Mouse (Mus musculus) heart, embryonic 15.5 days (tissue): Measurements from ENCODE around the gene Map3k1. TPM values are rescaled to one million over a fixed set of nuclear protein-coding genes. Genes with fewer than 3 reads are reported as not detected.
A peak's percentile ranks its signal among the peaks of the same experiment; 100 is the strongest.

ENCODE experiments used
- ATAC-seq: fragments of 200-750 bp; cut with Nextera tagmentation; replicated peaks from 2 replicates; pipeline ENCODE4 v1.8.0; 2017; ENCODE audit warnings: low read depth, moderate TSS enrichment; ENCODE audit not compliant: insufficient number of reproducible peaks, insufficient read depth, low FRiP score
- H3K27ac ChIP-seq: fragments of 300-500 bp; sonication (generic); 2 replicates; pipeline ENCODE4 v1.5.1; 2015; ENCODE audit warnings: mild to moderate bottlenecking, inconsistent platforms
- H3K27me3 ChIP-seq: fragments of 300-500 bp; sonication (generic); 2 replicates; pipeline ENCODE4 v1.6.1; 2015; ENCODE audit warnings: inconsistent platforms
- H3K36me3 ChIP-seq: fragments of 300-500 bp; sonication (generic); 2 replicates; pipeline ENCODE4 v1.6.1; 2015; ENCODE audit warnings: mild to moderate bottlenecking, inconsistent platforms
- H3K4me1 ChIP-seq: fragments of 300-500 bp; sonication (generic); replicated peaks from 2 replicates; pipeline ENCODE4 v1.6.1; 2015; ENCODE audit warnings: inconsistent platforms
- H3K4me2 ChIP-seq: fragments of 300-500 bp; sonication (generic); 2 replicates; pipeline ENCODE4 v1.6.1; 2015; ENCODE audit warnings: inconsistent platforms, mild to moderate bottlenecking, moderate library complexity
- H3K4me3 ChIP-seq: fragments of 300-500 bp; sonication (generic); 2 replicates; pipeline ENCODE4 v1.5.1; 2015; ENCODE audit warnings: mild to moderate bottlenecking, inconsistent platforms
- H3K9ac ChIP-seq: fragments of 300-500 bp; sonication (generic); 2 replicates; pipeline ENCODE4 v1.6.1; 2015; ENCODE audit warnings: mild to moderate bottlenecking, inconsistent platforms
- H3K9me3 ChIP-seq: fragments of 300-500 bp; sonication (generic); replicated peaks from 2 replicates; pipeline ENCODE4 v1.6.1; 2016; ENCODE audit warnings: inconsistent platforms
- WGBS: fragments of 180-500 bp; shearing (Covaris S2); methylation state at CpG from one replicate; pipeline ENCODE4 v1.1.7; 2015; ENCODE audit warnings: mixed read lengths; 5-methylcytosine and 5-hydroxymethylcytosine counted together
- polyA plus RNA-seq: library from polyadenylated mRNA; unstranded; fragments of >200 nt; fragmentation: Nextera tagmentation; extraction: Ambion mirVana; gene quantifications from 2 replicates; pipeline ENCODE4 v1.2.1, GENCODE M21; 2015

Gene Map3k1
- polyA plus RNA-seq, 1 experiment from 2014 or later: 11.7 TPM

DNA sequence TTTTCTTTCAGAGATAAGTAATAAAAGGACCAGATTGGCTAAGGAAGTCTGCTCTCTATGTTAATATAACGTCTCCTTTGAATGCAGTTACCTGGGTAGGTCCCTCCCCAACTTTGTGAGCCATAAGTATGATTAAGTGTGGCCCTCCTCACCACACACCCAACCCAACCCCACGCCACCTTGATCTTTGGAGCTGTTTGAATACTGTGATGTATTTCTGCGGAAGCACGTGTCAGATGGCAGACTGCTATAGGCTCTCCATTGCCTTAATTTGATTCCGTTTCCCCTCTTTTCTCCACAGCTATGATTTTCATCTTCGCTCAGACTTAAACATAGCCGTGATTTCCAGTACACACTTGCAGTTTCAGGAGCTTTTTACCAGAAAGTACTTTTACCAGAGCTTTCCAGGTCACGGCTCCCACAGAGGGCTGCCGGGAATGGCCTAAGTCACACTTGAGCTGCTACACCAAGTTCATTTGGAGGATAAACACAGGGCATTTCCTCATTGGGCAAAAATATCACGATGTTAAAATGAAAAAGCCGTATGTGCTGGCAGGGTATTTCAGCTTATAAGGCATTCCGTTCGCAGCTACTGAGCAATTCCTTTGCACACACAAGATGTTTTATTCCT is 2.3 kb upstream of the Map3k1 start:
- WGBS: 86% methylated on average over 13 of the region's 13 CpGs
- no peaks in the 10 kb centered on the region for H3K27me3 ChIP-seq
- H3K36me3 ChIP-seq: no peaks in the 10 kb centered on the region
- peaks cover 10% of the 10 kb centered on the region for H3K4me1 ChIP-seq
- ATAC-seq: no peak
- H3K4me2 ChIP-seq: no peak overlapping the region
- no peak overlapping the region for H3K27ac ChIP-seq
- no peak overlapping the region for H3K9ac ChIP-seq
- no peak overlapping the region for H3K4me3 ChIP-seq
- H3K9me3 ChIP-seq: no peaks in the 10 kb centered on the region

DNA sequence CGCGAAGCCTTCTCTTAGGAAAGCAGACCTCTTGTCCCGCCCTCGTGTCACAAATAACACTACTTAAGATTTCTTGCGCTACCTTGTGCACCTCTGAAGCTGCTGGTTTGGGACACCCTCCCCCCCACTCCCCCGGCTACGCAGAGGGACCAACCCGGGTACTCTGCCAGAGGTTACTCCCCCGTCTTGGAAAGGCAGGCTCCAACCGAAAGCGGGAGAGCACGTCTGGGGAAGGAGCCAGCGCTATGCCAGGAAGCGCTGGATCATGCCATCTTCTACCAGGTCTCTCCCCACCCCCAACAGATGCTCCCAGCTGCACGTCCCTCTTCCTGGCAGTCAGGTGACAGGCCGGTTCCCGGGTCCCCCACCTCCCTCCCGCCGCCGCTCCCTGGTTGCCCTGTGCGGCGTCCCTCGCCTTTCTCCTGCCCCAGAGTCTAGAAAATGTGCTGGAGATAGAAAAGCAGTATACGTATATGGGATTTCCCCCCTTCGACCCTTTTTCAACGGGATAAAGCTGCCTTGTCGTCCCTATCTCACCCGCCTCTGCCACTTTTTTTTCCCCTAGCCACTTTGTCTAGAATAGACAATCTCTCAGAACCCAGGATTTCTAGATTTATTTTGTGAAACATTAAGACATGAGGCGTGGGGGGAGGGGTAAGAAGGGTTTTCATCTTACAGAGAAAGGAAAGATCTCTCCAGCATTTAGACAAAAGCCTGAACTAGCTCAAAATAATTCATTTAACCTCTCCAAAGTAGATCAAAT is 854 bp upstream of the Map3k1 start:
- WGBS: 2% methylated on average over 29 of the region's 29 CpGs
- ATAC-seq: peak; percentile 49
- peak overlapping the region; percentile 90 for H3K27ac ChIP-seq
- H3K27me3 ChIP-seq: no peaks in the 10 kb centered on the region
- no peaks in the 10 kb centered on the region for H3K9me3 ChIP-seq
- peak overlapping the region; percentile 89 for H3K4me3 ChIP-seq
- H3K4me1 ChIP-seq: peaks cover 23% of the 10 kb centered on the region
- peak overlapping the region; percentile 85 for H3K9ac ChIP-seq
- peak overlapping the region; percentile 93 for H3K4me2 ChIP-seq
- H3K36me3 ChIP-seq: no peaks in the 10 kb centered on the region

DNA sequence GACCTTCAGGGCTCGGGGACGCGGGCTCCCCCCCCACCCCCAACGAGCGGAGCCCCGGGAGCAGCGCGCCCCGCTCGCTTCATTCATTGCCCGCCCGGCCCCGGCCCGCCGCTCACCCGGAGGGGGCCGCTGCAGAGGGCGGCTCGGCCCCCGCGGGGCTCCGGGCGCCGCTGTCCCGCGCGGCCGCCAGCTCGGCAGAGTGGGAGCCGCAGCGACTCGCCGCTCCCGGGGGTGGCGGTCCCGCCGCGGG is 481 bp downstream of the Map3k1 start:
- no peaks in the 10 kb centered on the region for H3K27me3 ChIP-seq
- H3K36me3 ChIP-seq: no peaks in the 10 kb centered on the region
- peak overlapping the region; percentile 89 for H3K4me3 ChIP-seq
- peak; percentile 58 for ATAC-seq
- no peaks in the 10 kb centered on the region for H3K9me3 ChIP-seq
- H3K9ac ChIP-seq: peak overlapping the region; percentile 85
- peak overlapping the region; percentile 70 for H3K4me2 ChIP-seq
- H3K4me1 ChIP-seq: peaks cover 37% of the 10 kb centered on the region
- H3K27ac ChIP-seq: peak overlapping the region; percentile 98
- under 1% methylated on average over 38 of the region's 38 CpGs for WGBS

DNA sequence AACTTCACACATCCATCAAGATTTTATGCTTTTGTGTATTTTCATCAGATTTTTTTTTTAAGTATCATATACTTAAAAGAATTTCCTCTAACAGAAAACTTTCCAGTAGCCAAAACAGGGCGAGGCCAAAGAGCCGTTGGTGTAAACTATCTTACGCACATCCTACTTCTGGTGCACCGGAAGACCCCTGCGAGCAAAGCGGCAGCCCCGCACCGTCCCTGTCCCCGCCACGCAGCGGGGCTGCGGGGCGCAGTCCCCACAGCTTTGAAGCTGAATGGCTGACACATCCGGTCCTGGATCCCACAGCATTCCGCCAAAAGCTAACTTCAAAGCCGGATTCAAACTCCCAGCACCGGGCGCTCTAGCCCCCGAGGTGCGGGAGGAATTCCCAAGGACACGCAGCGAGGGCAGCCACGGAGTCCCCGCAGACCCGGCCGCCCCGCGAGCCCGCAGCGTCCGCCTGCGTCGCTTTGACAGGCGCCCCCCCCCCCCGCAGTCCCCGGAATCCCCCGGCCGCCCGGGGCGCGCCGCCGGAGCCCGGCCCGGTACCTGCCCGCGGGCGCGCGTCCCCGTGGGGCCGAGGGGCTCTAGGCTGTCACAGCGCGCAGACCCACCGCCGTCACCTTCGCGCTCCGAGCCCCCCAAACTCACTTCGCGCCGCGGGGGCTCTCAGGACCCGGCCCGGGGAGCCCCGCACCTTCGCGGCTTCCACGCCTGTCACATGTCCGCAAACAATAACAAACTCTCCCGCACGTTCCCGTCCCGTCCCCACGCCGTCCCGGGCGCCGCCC is 1.0 kb downstream of the Map3k1 start:
- H3K9ac ChIP-seq: peak overlapping the region; percentile 85
- H3K4me2 ChIP-seq: peak overlapping the region; percentile 70
- H3K4me3 ChIP-seq: peak overlapping the region; percentile 89
- ATAC-seq: no peak; the same call in 1 of the 2 replicates
- H3K36me3 ChIP-seq: no peaks in the 10 kb centered on the region
- WGBS: under 1% methylated on average over 54 of the region's 79 CpGs
- peaks cover 41% of the 10 kb centered on the region for H3K4me1 ChIP-seq
- no peaks in the 10 kb centered on the region for H3K9me3 ChIP-seq
- H3K27ac ChIP-seq: peak overlapping the region; percentile 98
- H3K27me3 ChIP-seq: no peaks in the 10 kb centered on the region

DNA sequence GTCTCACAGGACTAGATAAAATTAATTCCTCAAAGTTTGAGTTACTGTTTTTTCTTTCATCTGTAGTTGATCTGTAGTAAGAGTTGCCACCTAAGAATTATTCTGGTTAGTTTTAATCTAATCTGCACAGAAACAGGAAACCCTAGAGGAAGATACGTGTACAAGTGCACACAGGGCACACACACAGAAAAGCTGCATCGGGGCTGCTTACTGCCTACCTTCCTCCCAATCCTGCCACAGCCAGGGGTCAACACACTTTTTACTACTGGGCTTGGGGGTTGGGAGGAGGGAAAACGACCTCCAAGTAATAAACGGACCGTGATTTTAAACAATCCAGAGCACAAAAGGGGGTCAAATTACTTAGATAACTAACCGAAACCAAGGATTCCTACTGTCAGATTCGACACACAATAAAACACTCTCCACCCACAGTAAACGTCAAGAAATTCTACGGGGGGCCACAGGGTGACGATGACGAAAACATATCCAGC is 1.6 kb downstream of the Map3k1 start:
- under 1% methylated on average over 11 of the region's 11 CpGs for whole genome bisulfite sequencing
- ATAC-seq: no peak
- H3K4me2 ChIP-seq: peak overlapping the region; percentile 70
- peak overlapping the region; percentile 85 for H3K9ac ChIP-seq
- no peaks in the 10 kb centered on the region for H3K36me3 ChIP-seq
- peaks cover 47% of the 10 kb centered on the region for H3K4me1 ChIP-seq
- H3K9me3 ChIP-seq: no peaks in the 10 kb centered on the region
- peak overlapping the region; percentile 98 for H3K27ac ChIP-seq
- H3K27me3 ChIP-seq: no peaks in the 10 kb centered on the region
- peak overlapping the region; percentile 89 for H3K4me3 ChIP-seq

DNA sequence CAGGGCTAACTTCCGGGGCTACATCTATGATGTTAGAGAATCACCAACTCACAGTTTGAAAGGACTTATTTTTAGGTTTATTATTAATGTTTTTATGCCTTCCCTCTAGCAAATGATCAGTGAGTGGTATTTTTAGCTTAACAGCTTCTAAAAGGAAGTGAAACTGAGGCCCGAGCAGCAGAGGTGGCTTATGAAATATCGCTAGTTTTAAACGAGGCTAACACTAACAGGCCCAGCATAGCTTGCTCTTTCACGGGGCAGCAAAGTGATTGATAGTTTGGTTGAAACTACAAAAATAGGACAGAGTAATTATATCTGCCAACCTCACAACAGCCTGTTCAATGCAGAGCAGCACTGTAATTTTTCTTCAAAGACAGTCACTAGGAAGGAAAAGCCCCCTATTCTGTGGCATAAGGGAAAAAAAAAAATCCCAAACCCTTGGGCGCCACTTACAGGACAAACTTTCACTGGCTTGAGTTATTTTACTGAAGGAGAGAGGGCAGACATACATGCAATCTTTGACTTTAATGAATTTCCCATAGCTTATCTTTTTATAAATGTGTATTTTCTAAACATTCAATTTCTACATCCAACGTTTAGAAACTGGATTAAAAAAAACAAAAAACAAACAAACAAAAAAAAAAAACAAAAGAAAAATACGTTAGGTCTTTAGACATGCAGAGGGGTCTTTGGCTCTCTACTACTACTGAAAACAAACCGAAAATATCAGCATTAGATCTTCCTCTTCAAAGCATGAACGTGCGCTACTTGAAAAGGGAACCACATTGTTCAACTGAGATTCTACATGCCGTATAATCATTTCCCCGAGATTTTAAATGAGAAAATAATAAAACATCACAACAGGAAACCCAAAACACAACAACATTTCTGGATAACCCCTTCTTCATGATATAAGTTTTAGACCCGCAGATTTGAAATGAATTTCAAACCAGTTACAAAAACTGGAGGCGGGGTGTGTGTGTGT is 2.8 kb downstream of the Map3k1 start:
- Histone ChIP-seq H3K27ac (peak overlapping the region; percentile 65), H3K9me3 (no peaks in the 10 kb centered on the region), H3K4me3 (peak overlapping the region; percentile 89), H3K36me3 (no peaks in the 10 kb centered on the region), H3K4me1 (peaks cover 58% of the 10 kb centered on the region), H3K4me2 (peak overlapping the region; percentile 70), H3K9ac (no peak overlapping the region), H3K27me3 (no peaks in the 10 kb centered on the region)
- ATAC-seq: no peak
- WGBS: 40% methylated on average over 15 of the region's 15 CpGs

DNA sequence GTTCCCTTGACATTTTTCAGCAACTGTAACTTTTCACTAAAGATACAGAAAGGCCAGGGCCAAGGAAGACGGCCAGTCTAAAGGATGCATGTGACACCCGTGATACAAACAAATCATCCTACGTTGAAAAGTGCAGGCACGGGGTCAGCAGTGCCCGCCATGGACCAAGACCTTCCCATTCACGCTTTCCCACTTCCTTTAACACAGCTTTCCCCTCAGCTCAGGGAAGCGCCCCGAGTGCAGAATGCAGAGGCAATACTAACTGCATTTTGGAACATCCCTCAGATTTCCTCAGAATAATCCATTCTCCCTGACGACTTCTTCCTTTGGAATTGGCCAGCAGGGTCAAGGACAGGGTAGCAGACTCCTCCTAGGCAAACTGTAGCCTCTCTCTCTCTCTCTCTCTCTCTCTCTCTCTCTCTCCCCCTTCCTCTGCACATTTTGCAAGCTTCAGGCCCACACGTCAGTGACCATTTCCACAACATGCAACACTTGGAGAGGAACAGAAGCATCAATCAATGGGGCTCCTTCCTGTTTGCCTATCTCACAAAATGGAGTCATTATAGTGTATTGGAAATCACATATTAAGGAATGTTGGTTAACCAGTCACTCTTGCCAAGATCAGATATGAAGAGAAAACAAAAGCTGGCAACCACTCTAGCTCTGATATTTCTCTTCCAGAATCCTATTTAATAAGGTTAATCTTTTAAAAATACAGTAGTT is 3.7 kb downstream of the Map3k1 start:
- ATAC-seq: no peak
- H3K27me3 ChIP-seq: no peaks in the 10 kb centered on the region
- 0 out of 2 replicates have a peak overlapping the region, but pooled peaks have one; percentile 12 for H3K9ac ChIP-seq
- H3K36me3 ChIP-seq: no peaks in the 10 kb centered on the region
- H3K4me1 ChIP-seq: peaks cover 64% of the 10 kb centered on the region
- 41% methylated on average over 10 of the region's 10 CpGs for WGBS
- H3K4me3 ChIP-seq: no peak overlapping the region
- H3K27ac ChIP-seq: peak overlapping the region; percentile 65
- H3K9me3 ChIP-seq: no peaks in the 10 kb centered on the region
- H3K4me2 ChIP-seq: peak overlapping the region; percentile 47

DNA sequence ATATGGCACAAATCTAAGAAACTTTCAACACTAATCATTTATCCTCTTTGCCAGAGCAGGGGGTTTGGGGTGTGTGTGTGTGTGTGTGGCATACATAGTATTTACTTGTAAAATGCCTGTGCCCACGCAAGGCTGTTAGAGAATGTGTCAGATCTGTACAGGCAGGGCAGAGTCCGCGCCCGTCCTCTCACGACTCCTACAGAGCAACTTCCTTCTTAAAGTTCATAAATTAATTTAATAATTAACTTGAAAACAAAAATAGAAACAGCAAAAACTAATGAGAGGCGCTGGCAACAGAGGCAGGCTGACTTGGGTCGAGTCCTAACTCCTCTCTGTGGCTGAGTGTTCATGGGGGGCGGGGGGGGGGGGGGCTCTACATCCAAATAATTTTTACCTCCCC is 4.6 kb downstream of the Map3k1 start:
- Histone ChIP-seq H3K9me3 (no peaks in the 10 kb centered on the region), H3K27ac (no peak overlapping the region), H3K4me2 (no peak overlapping the region), H3K4me3 (no peak overlapping the region), H3K9ac (no peak overlapping the region), H3K4me1 (peaks cover 65% of the 10 kb centered on the region), H3K36me3 (no peaks in the 10 kb centered on the region), H3K27me3 (no peaks in the 10 kb centered on the region)
- ATAC-seq: no peak
- WGBS: 70% methylated on average over 8 of the region's 8 CpGs

DNA sequence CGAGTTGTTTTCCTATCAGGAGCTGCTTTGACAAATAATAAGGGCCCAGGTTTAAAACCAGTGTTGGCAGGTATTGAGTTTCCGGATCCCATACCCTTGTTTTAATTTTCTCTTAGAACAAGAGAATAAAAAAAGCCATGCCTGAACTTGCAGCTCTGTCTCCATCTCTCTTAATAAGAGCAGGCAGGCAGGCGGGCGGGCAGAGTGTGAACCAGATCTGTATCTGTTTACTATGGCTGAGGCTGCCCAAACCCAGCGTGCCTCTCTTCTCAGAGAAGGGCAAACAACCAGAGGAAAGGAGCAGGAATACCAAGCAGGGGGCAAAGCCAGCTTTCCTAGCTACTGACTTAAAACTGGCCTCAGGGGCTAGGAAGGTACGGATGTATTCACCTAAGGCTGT is 5.3 kb downstream of the Map3k1 start:
- Histone ChIP-seq H3K4me2 (no peak overlapping the region), H3K9me3 (no peaks in the 10 kb centered on the region), H3K9ac (no peak overlapping the region), H3K27me3 (no peaks in the 10 kb centered on the region), H3K4me3 (no peak overlapping the region), H3K27ac (no peak overlapping the region), H3K4me1 (peaks cover 72% of the 10 kb centered on the region), H3K36me3 (no peaks in the 10 kb centered on the region)
- 58% methylated on average over 6 of the region's 6 CpGs for WGBS
- no peak for ATAC-seq

DNA sequence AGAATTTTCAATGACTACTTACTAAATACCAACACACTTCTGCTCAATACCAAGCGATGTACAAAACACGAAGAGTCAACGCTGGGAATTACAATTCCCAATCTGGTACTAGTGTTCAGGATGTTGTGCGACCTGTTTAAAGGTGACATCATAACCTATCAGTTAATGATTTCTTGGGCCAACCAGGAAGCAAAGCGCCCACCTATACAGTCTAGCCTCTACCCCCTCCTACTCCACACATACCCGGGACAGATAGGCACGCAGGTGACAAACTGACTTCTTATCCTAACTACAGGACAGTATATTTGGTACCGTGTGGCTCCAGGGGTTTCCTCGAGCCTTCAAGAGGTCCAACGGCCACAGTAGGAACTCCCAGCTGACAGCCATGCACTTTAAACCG is 5.9 kb downstream of the Map3k1 start:
- 83% methylated on average over 11 of the region's 11 CpGs for WGBS
- H3K4me1 ChIP-seq: peaks cover 78% of the 10 kb centered on the region
- no peak overlapping the region for H3K27ac ChIP-seq
- H3K4me3 ChIP-seq: no peak overlapping the region
- no peaks in the 10 kb centered on the region for H3K36me3 ChIP-seq
- H3K9me3 ChIP-seq: no peaks in the 10 kb centered on the region
- H3K27me3 ChIP-seq: no peaks in the 10 kb centered on the region
- no peak for ATAC-seq
- no peak overlapping the region for H3K4me2 ChIP-seq
- H3K9ac ChIP-seq: no peak overlapping the region
